Comparison of ENCODE assay signal across 16 mouse cellular contexts in genomic region chr2:96401186-96401811, GRCm38 (mm10).
DNase-seq lines count a peak whose midpoint lies in the region; ATAC-seq and TF ChIP-seq lines count a peak whose summit lies in the region.
"Had no signal": no experiment of that assay in that cellular context is flagged by ENCODE, and none has a peak within 500 bp of the region (broad histone marks: within the 10 kb centered on the region; RNA-seq: fewer than 3 reads in every experiment).

No protein-coding gene starts in this region.

- no peak overlapping the region for H3K4me2 ChIP-seq in kidney, embryonic 14.5 days (replicated peaks; ENCODE audit: low read depth, low read length)
- no peak overlapping the region for H3K4me2 ChIP-seq in neural tube, embryonic 13.5 days
- H3K4me2 ChIP-seq in forebrain, embryonic 16.5 days (ENCODE audit: low read length), result no peak overlapping the region
- H3K4me2 ChIP-seq: intestine, embryonic 15.5 days; liver, embryonic 11.5 days had no signal

- no peaks in the 10 kb centered on the region for H3K36me3 ChIP-seq in kidney, embryonic 14.5 days (ENCODE audit: control insufficient read depth, insufficient read depth, low read length)
- H3K36me3 ChIP-seq in neural tube, embryonic 13.5 days, result no peaks in the 10 kb centered on the region
- no peaks in the 10 kb centered on the region for H3K36me3 ChIP-seq in forebrain, embryonic 16.5 days (ENCODE audit: control insufficient read depth, insufficient read depth)
- H3K36me3 ChIP-seq: intestine, embryonic 15.5 days had no signal

- no peaks in the 10 kb centered on the region for H3K27me3 ChIP-seq in kidney, embryonic 14.5 days (ENCODE audit: control insufficient read depth, insufficient read depth, low read length)
- H3K27me3 ChIP-seq in neural tube, embryonic 13.5 days, result no peaks in the 10 kb centered on the region
- no peaks in the 10 kb centered on the region for H3K27me3 ChIP-seq in forebrain, embryonic 16.5 days (replicated peaks; ENCODE audit: control insufficient read depth, insufficient read depth, low read length)
- H3K27me3 ChIP-seq: intestine, embryonic 15.5 days; megakaryocyte, embryonic 14.5 days had no signal

- no peak for DNase-seq in kidney, adult 8-10 months
- DNase-seq in neural tube, embryonic 10.5 days (ENCODE audit: extremely low spot score, low spot score), result no peak
- DNase-seq in lung, adult 2 months, result no peak
- no peak for DNase-seq in cerebellum, postnatal 14 days
- DNase-seq: adrenal gland, postnatal 36 days; cerebellum, adult 11 months; gastrocnemius, adult 2 months; heart, postnatal 10 days; kidney, postnatal 4 days had no signal

- ATAC-seq in kidney, embryonic 14.5 days (ENCODE audit: low FRiP score, low TSS enrichment), result peak; percentile 83; the same call in 1 of the 2 replicates
- ATAC-seq in neural tube, embryonic 13.5 days (ENCODE audit: low read depth), result peak; percentile 65; the same call in 1 of the 2 replicates
- peak; percentile 95 for ATAC-seq in forebrain, embryonic 16.5 days
- ATAC-seq: CD4-positive, CD25-positive, alpha-beta regulatory T cell, adult 4 months; intestine, embryonic 15.5 days had no signal

- no peak for TF ChIP-seq CTCF in lung, adult 2 months (IDR thresholded peaks at IDR 0.05; ENCODE audit: insufficient read depth, low read length)

- TF ChIP-seq POLR2A in lung, adult 2 months (IDR thresholded peaks at IDR 0.05; ENCODE audit: borderline replicate concordance, extremely low read depth, low read depth, low read length), result no peak

- H3K4me3 ChIP-seq in kidney, embryonic 14.5 days (ENCODE audit: low read length), result no peak overlapping the region
- no peak overlapping the region for H3K4me3 ChIP-seq in neural tube, embryonic 13.5 days
- no peak overlapping the region for H3K4me3 ChIP-seq in forebrain, embryonic 16.5 days (replicated peaks; ENCODE audit: low read length)
- H3K4me3 ChIP-seq in lung, adult 2 months (replicated peaks; ENCODE audit: extremely low read depth, low read depth, low read length), result no peak overlapping the region
- H3K4me3 ChIP-seq: gastrocnemius, adult 2 months; intestine, embryonic 15.5 days; megakaryocyte, embryonic 14.5 days had no signal

- H3K4me1 ChIP-seq in kidney, embryonic 14.5 days (ENCODE audit: control insufficient read depth, insufficient read depth, low read length), result no peaks in the 10 kb centered on the region
- no peaks in the 10 kb centered on the region for H3K4me1 ChIP-seq in neural tube, embryonic 13.5 days (replicated peaks)
- H3K4me1 ChIP-seq in forebrain, embryonic 16.5 days (replicated peaks; ENCODE audit: control insufficient read depth, insufficient read depth, low read length), result no peaks in the 10 kb centered on the region; the same call in 1 of the 2 replicates
- H3K4me1 ChIP-seq in lung, adult 2 months (ENCODE audit: control insufficient read depth, insufficient read depth, low read length), result no peaks in the 10 kb centered on the region
- H3K4me1 ChIP-seq: intestine, embryonic 15.5 days; megakaryocyte, embryonic 14.5 days had no signal

- 74% methylated on average over 1 of the region's 1 CpGs for WGBS in kidney, embryonic 14.5 days
- 97% methylated on average over 1 of the region's 1 CpGs for WGBS in neural tube, embryonic 13.5 days
- 90% methylated on average over 1 of the region's 1 CpGs for WGBS in forebrain, embryonic 16.5 days
- 79% methylated on average over 1 of the region's 1 CpGs for WGBS in lung, adult 2 months

- H3K9ac ChIP-seq in kidney, embryonic 14.5 days (ENCODE audit: low read depth, low read length), result no peak overlapping the region
- no peak overlapping the region for H3K9ac ChIP-seq in neural tube, embryonic 13.5 days
- H3K9ac ChIP-seq in forebrain, embryonic 16.5 days (replicated peaks; ENCODE audit: low read depth, low read length), result no peak overlapping the region
- H3K9ac ChIP-seq: intestine, embryonic 15.5 days had no signal

- H3K27ac ChIP-seq in kidney, embryonic 14.5 days (ENCODE audit: low read depth, low read length), result no peak overlapping the region
- no peak overlapping the region for H3K27ac ChIP-seq in neural tube, embryonic 13.5 days (replicated peaks)
- peak overlapping the region; percentile 39; the same call in 1 of the 2 replicates for H3K27ac ChIP-seq in forebrain, embryonic 16.5 days (ENCODE audit: low read length)
- H3K27ac ChIP-seq: gastrocnemius, adult 2 months; intestine, embryonic 15.5 days had no signal

- no peaks in the 10 kb centered on the region for H3K9me3 ChIP-seq in kidney, embryonic 14.5 days (ENCODE audit: control insufficient read depth, low read length)
- H3K9me3 ChIP-seq in neural tube, embryonic 13.5 days, result no peaks in the 10 kb centered on the region
- no peaks in the 10 kb centered on the region for H3K9me3 ChIP-seq in forebrain, embryonic 16.5 days (ENCODE audit: control insufficient read depth, low read length)
- H3K9me3 ChIP-seq: intestine, embryonic 15.5 days; megakaryocyte, embryonic 14.5 days had no signal
